Mouse (Mus musculus) G1E (cell line): ENCODE results near the gene Vps37c.

ENCODE experiments used
- CTCF ChIP-seq: IDR thresholded peaks from 2 replicates; pipeline ENCODE4 v1.5.1; 2012; ENCODE audit warnings: low read depth, low read length, inconsistent platforms, mixed read lengths
- GATA1 ChIP-seq: IDR thresholded peaks from 2 replicates; pipeline ENCODE4 v1.6.1; 2012; ENCODE audit warnings: borderline replicate concordance, low read length, inconsistent platforms, mixed read lengths
- GATA2 ChIP-seq: IDR thresholded peaks from 2 replicates; pipeline ENCODE4 v1.6.1; 2012; ENCODE audit warnings: low read depth, low read length, inconsistent platforms, borderline replicate concordance
- POLR2AphosphoS5 ChIP-seq: IDR thresholded peaks from 2 replicates; pipeline ENCODE4 v1.6.1; 2012; ENCODE audit warnings: low read depth, low read length, inconsistent platforms; ENCODE audit not compliant: insufficient replicate concordance
- TAL1 ChIP-seq: conservative IDR thresholded peaks from 2 replicates; pipeline ENCODE4 v1.6.1; 2012; ENCODE audit warnings: low read depth, low read length, inconsistent platforms, mixed read lengths

GRCm38 (mm10) chr19:10723084-10723483, 34.5 kb downstream of the Vps37c start:
- TF ChIP-seq CTCF (no peak), GATA1 (no peak), TAL1 (no peak), POLR2AphosphoS5 (no peak), GATA2 (no peak)
